Mouse (Mus musculus) liver, postnatal 0 days (tissue): ENCODE results near the gene Cdh12.

Experiments used
- CTCF ChIP-seq: sonication (generic); IDR thresholded peaks from 2 replicates; pipeline ENCODE4 v1.5.1; 2016; ENCODE audit warnings: antibody characterized with exemption, low read depth
- EP300 ChIP-seq: IDR thresholded peaks from 2 replicates; pipeline ENCODE4 v1.6.1; 2016; ENCODE audit warnings: antibody characterized with exemption, low read depth, mild to moderate bottlenecking

DNA sequence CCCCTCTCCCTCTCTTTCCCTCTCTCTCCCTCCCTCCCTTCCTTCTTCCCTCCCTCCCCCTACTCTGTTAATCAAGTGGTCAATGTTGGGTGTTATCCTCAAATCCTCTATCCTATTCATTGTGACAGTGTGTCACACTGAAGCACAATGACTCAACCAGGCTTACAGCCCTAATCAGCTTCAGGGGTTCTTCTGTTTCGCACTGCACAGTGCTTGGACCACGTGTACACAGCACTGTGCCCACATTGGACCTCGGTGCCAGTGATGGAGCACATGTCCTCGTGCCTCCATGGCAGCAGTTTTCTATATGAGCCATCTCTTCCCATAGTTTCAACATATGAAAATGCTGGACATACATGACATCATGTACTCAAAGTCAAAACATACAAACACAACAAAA is 1155.4 kb downstream of the Cdh12 start:
- TF ChIP-seq EP300 (no peak), CTCF (no peak)
